Mouse (Mus musculus) layer of hippocampus, adult 8-10 months (tissue): Measurements from ENCODE around the gene Iqce. TPM values are rescaled to one million over a fixed set of nuclear protein-coding genes. Genes with fewer than 3 reads are reported as not detected.

Source experiments
- DNase-seq, 2 experiments: peaks; one replicate each; pipeline ENCODE4 v3.0.0; 2022; ENCODE audit warnings: low spot score in 2 of 2
- total RNA-seq, 4 experiments: library from RNA; stranded (reverse); gene quantifications; 2 replicates each; pipeline ENCODE4 v1.2.4; 2022

Iqce gene
- total RNA-seq, 4 experiments from 2014 or later, result 48.7 to 69.6 (median 65.9) TPM

- DNase-seq, result no peak
Observed at GRCm38 (mm10) chr5:140617714-140618113, 84.5 kb downstream of the Iqce start.

- no peak for DNase-seq
Observed at GRCm38 (mm10) chr5:140616691-140617090, 85.5 kb downstream of the Iqce start.

GRCm38 (mm10) chr5:140616110-140616503 is 86.1 kb downstream of the Iqce start:
- DNase-seq, result no peak

- no peak for DNase-seq
Observed at GRCm38 (mm10) chr5:140615321-140616109, 86.7 kb downstream of the Iqce start.

GRCm38 (mm10) chr5:140614837-140615236 is 87.3 kb downstream of the Iqce start:
- no peak for DNase-seq

- no peak for DNase-seq
Observed at GRCm38 (mm10) chr5:140614141-140614540, 88.0 kb downstream of the Iqce start.

- no peak for DNase-seq
Observed at GRCm38 (mm10) chr5:140612191-140612590, 90.0 kb downstream of the Iqce start.

Other genes starting within 250 kb of the Iqce start
- 10 to 100 TPM; 14.3 to 24.0 (median 18.8) TPM for gene Chst12, start 196.8 kb downstream of the Iqce start, total RNA-seq
- under 1 TPM in 2 of 4 experiments, not detected in 2; 0.67 to 0.80 TPM for gene Grifin, start 137.3 kb downstream of the Iqce start, total RNA-seq
- 10 to 100 TPM; 18.1 to 25.0 (median 22.8) TPM for gene Lfng, start 95.1 kb downstream of the Iqce start, total RNA-seq
- gene Ttyh3, start 53.3 kb downstream of the Iqce start, total RNA-seq, result 100 to 1,000 TPM; 160 to 168 (median 167) TPM
- 10 to 100 TPM; 19.6 to 24.3 (median 22.0) TPM for gene Brat1, start 2.6 kb upstream of the Iqce start, total RNA-seq
- gene Amz1, start 21.7 kb upstream of the Iqce start, total RNA-seq, result 10 to 100 TPM; 15.3 to 21.4 (median 18.7) TPM
- 100 to 1,000 TPM in 1 of 4 experiments, 10 to 100 TPM in 3; 84.5 to 102 (median 90.0) TPM for gene Gna12, start 128.1 kb upstream of the Iqce start, total RNA-seq